Mouse (Mus musculus): ENCODE data around the gene B4galnt4. TPM values are rescaled to one million over a fixed set of nuclear protein-coding genes. Genes with fewer than 3 reads are reported as not detected.

The B4galnt4 gene
- polyA plus RNA-seq, 1 experiment from 2014 or later = 0.66 TPM

- H3K27ac ChIP-seq (replicated peaks in 1 of 2; ENCODE audit: control insufficient read depth in 1 of 2, insufficient read depth in 1 of 2, low read depth in 2 of 2, low read length in 2 of 2) = no peak overlapping the region
- no peak for ATAC-seq (ENCODE audit: insufficient number of reproducible peaks, insufficient read depth, low FRiP score, low read depth)
- H3K36me3 ChIP-seq (ENCODE audit: control insufficient read depth, insufficient read depth, low read length) = no peaks in the 10 kb centered on the region
- no peak overlapping the region for H3K4me2 ChIP-seq (ENCODE audit: low read length)
- peaks cover 42% of the 10 kb centered on the region for H3K27me3 ChIP-seq (ENCODE audit: control insufficient read depth, insufficient read depth, low read length)
- 79% methylated on average over 6 of the region's 6 CpGs for WGBS
- H3K9me3 ChIP-seq (ENCODE audit: control insufficient read depth, low read length) = 0 out of 2 replicates have a peak, but pooled peaks cover 2% of the 10 kb centered on the region
- H3K9ac ChIP-seq (ENCODE audit: low read length) = no peak overlapping the region
- no peak overlapping the region for H3K4me3 ChIP-seq (ENCODE audit: control insufficient read depth in 1 of 2, insufficient read depth in 1 of 2, low read depth in 1 of 2, low read length in 2 of 2)
- H3K4me1 ChIP-seq (ENCODE audit: control insufficient read depth in 2 of 2, insufficient read depth in 2 of 2, low read length in 2 of 2) = peaks cover 2 to 8% of the 10 kb centered on the region in 2 experiments; a peak in 1 of 4 replicates
Observed at GRCm38 (mm10) chr7:141056976-141057375, 3.9 kb upstream of the B4galnt4 start.

GRCm38 (mm10) chr7:141057541-141057940 lies 3.4 kb upstream of the B4galnt4 start:
- Histone ChIP-seq H3K27ac (replicated peaks in 1 of 2; ENCODE audit: control insufficient read depth in 1 of 2, insufficient read depth in 1 of 2, low read depth in 2 of 2, low read length in 2 of 2) (no peak overlapping the region), H3K9ac (ENCODE audit: low read length) (no peak overlapping the region), H3K4me2 (ENCODE audit: low read length) (no peak overlapping the region), H3K36me3 (ENCODE audit: control insufficient read depth, insufficient read depth, low read length) (no peaks in the 10 kb centered on the region), H3K4me1 (ENCODE audit: control insufficient read depth in 2 of 2, insufficient read depth in 2 of 2, low read length in 2 of 2) (peaks cover 2 to 8% of the 10 kb centered on the region in 2 experiments; a peak in 1 of 4 replicates), H3K27me3 (ENCODE audit: control insufficient read depth, insufficient read depth, low read length) (peaks cover 48% of the 10 kb centered on the region), H3K9me3 (ENCODE audit: control insufficient read depth, low read length) (0 out of 2 replicates have a peak, but pooled peaks cover 2% of the 10 kb centered on the region), H3K4me3 (ENCODE audit: control insufficient read depth in 1 of 2, insufficient read depth in 1 of 2, low read depth in 1 of 2, low read length in 2 of 2) (no peak overlapping the region)
- ATAC-seq (ENCODE audit: insufficient number of reproducible peaks, insufficient read depth, low FRiP score, low read depth) = no peak
- WGBS = 80% methylated on average over 1 of the region's 1 CpGs

- H3K27me3 ChIP-seq (ENCODE audit: control insufficient read depth, insufficient read depth, low read length) = peaks cover 57% of the 10 kb centered on the region
- ATAC-seq (ENCODE audit: insufficient number of reproducible peaks, insufficient read depth, low FRiP score, low read depth) = no peak
- no peaks in the 10 kb centered on the region for H3K36me3 ChIP-seq (ENCODE audit: control insufficient read depth, insufficient read depth, low read length)
- 0 out of 2 replicates have a peak, but pooled peaks cover 2% of the 10 kb centered on the region for H3K9me3 ChIP-seq (ENCODE audit: control insufficient read depth, low read length)
- H3K9ac ChIP-seq (ENCODE audit: low read length) = no peak overlapping the region
- 79% methylated on average over 14 of the region's 14 CpGs for WGBS
- no peak overlapping the region for H3K4me2 ChIP-seq (ENCODE audit: low read length)
- H3K27ac ChIP-seq (replicated peaks in 1 of 2; ENCODE audit: control insufficient read depth in 1 of 2, insufficient read depth in 1 of 2, low read depth in 2 of 2, low read length in 2 of 2) = no peak overlapping the region
- no peak overlapping the region for H3K4me3 ChIP-seq (ENCODE audit: control insufficient read depth in 1 of 2, insufficient read depth in 1 of 2, low read depth in 1 of 2, low read length in 2 of 2)
- peaks cover 2 to 8% of the 10 kb centered on the region in 2 experiments; a peak in 1 of 4 replicates for H3K4me1 ChIP-seq (ENCODE audit: control insufficient read depth in 2 of 2, insufficient read depth in 2 of 2, low read length in 2 of 2)
Observed at GRCm38 (mm10) chr7:141058601-141059341, 2.1 kb upstream of the B4galnt4 start.

GRCm38 (mm10) chr7:141059929-141060328 lies 975 bp upstream of the B4galnt4 start:
- WGBS = 72% methylated on average over 2 of the region's 2 CpGs
- H3K4me2 ChIP-seq (ENCODE audit: low read length) = no peak overlapping the region
- H3K36me3 ChIP-seq (ENCODE audit: control insufficient read depth, insufficient read depth, low read length) = no peaks in the 10 kb centered on the region
- ATAC-seq (ENCODE audit: insufficient number of reproducible peaks, insufficient read depth, low FRiP score, low read depth) = no peak
- peaks cover 62% of the 10 kb centered on the region for H3K27me3 ChIP-seq (ENCODE audit: control insufficient read depth, insufficient read depth, low read length)
- 0 out of 2 replicates have a peak, but pooled peaks cover 2% of the 10 kb centered on the region for H3K9me3 ChIP-seq (ENCODE audit: control insufficient read depth, low read length)
- peaks cover 2 to 8% of the 10 kb centered on the region in 2 experiments; a peak in 1 of 4 replicates for H3K4me1 ChIP-seq (ENCODE audit: control insufficient read depth in 2 of 2, insufficient read depth in 2 of 2, low read length in 2 of 2)
- no peak overlapping the region for H3K9ac ChIP-seq (ENCODE audit: low read length)
- no peak overlapping the region for H3K4me3 ChIP-seq (ENCODE audit: control insufficient read depth in 1 of 2, insufficient read depth in 1 of 2, low read depth in 1 of 2, low read length in 2 of 2)
- H3K27ac ChIP-seq (replicated peaks in 1 of 2; ENCODE audit: control insufficient read depth in 1 of 2, insufficient read depth in 1 of 2, low read depth in 2 of 2, low read length in 2 of 2) = no peak overlapping the region

GRCm38 (mm10) chr7:141061269-141061692 lies 377 bp downstream of the B4galnt4 start:
- Histone ChIP-seq H3K36me3 (ENCODE audit: control insufficient read depth, insufficient read depth, low read length) (no peaks in the 10 kb centered on the region), H3K27me3 (ENCODE audit: control insufficient read depth, insufficient read depth, low read length) (peaks cover 64% of the 10 kb centered on the region), H3K4me1 (ENCODE audit: control insufficient read depth in 2 of 2, insufficient read depth in 2 of 2, low read length in 2 of 2) (peaks cover 2 to 8% of the 10 kb centered on the region in 2 experiments; a peak in 1 of 4 replicates), H3K9me3 (ENCODE audit: control insufficient read depth, low read length) (no peaks in the 10 kb centered on the region), H3K4me3 (ENCODE audit: control insufficient read depth in 1 of 2, insufficient read depth in 1 of 2, low read depth in 1 of 2, low read length in 2 of 2) (peak overlapping the region; percentile 44 to 57), H3K9ac (ENCODE audit: low read length) (peak overlapping the region; percentile 63), H3K4me2 (ENCODE audit: low read length) (peak overlapping the region; percentile 96), H3K27ac (replicated peaks in 1 of 2; ENCODE audit: control insufficient read depth in 1 of 2, insufficient read depth in 1 of 2, low read depth in 2 of 2, low read length in 2 of 2) (no peak overlapping the region)
- 2% methylated on average over 37 of the region's 37 CpGs for WGBS
- ATAC-seq (ENCODE audit: insufficient number of reproducible peaks, insufficient read depth, low FRiP score, low read depth) = no peak

GRCm38 (mm10) chr7:141062525-141062924 lies 1.6 kb downstream of the B4galnt4 start:
- peaks cover 2 to 8% of the 10 kb centered on the region in 2 experiments; a peak in 1 of 4 replicates for H3K4me1 ChIP-seq (ENCODE audit: control insufficient read depth in 2 of 2, insufficient read depth in 2 of 2, low read length in 2 of 2)
- ATAC-seq (ENCODE audit: insufficient number of reproducible peaks, insufficient read depth, low FRiP score, low read depth) = no peak
- H3K4me2 ChIP-seq (ENCODE audit: low read length) = no peak overlapping the region
- H3K27ac ChIP-seq (replicated peaks in 1 of 2; ENCODE audit: control insufficient read depth in 1 of 2, insufficient read depth in 1 of 2, low read depth in 2 of 2, low read length in 2 of 2) = no peak overlapping the region
- H3K9ac ChIP-seq (ENCODE audit: low read length) = no peak overlapping the region
- H3K9me3 ChIP-seq (ENCODE audit: control insufficient read depth, low read length) = no peaks in the 10 kb centered on the region
- 73% methylated on average over 7 of the region's 7 CpGs for WGBS
- no peak overlapping the region for H3K4me3 ChIP-seq (ENCODE audit: control insufficient read depth in 1 of 2, insufficient read depth in 1 of 2, low read depth in 1 of 2, low read length in 2 of 2)
- peaks cover 76% of the 10 kb centered on the region for H3K27me3 ChIP-seq (ENCODE audit: control insufficient read depth, insufficient read depth, low read length)
- no peaks in the 10 kb centered on the region for H3K36me3 ChIP-seq (ENCODE audit: control insufficient read depth, insufficient read depth, low read length)

GRCm38 (mm10) chr7:141063353-141063752 lies 2.4 kb downstream of the B4galnt4 start:
- no peak overlapping the region for H3K27ac ChIP-seq (replicated peaks in 1 of 2; ENCODE audit: control insufficient read depth in 1 of 2, insufficient read depth in 1 of 2, low read depth in 2 of 2, low read length in 2 of 2)
- no peak for ATAC-seq (ENCODE audit: insufficient number of reproducible peaks, insufficient read depth, low FRiP score, low read depth)
- no peak overlapping the region for H3K4me3 ChIP-seq (ENCODE audit: control insufficient read depth in 1 of 2, insufficient read depth in 1 of 2, low read depth in 1 of 2, low read length in 2 of 2)
- WGBS = 86% methylated on average over 3 of the region's 3 CpGs
- H3K4me1 ChIP-seq (ENCODE audit: control insufficient read depth in 2 of 2, insufficient read depth in 2 of 2, low read length in 2 of 2) = peaks cover 2 to 8% of the 10 kb centered on the region in 2 experiments; a peak in 1 of 4 replicates
- no peak overlapping the region for H3K4me2 ChIP-seq (ENCODE audit: low read length)
- H3K9ac ChIP-seq (ENCODE audit: low read length) = no peak overlapping the region
- no peaks in the 10 kb centered on the region for H3K9me3 ChIP-seq (ENCODE audit: control insufficient read depth, low read length)
- H3K36me3 ChIP-seq (ENCODE audit: control insufficient read depth, insufficient read depth, low read length) = no peaks in the 10 kb centered on the region
- H3K27me3 ChIP-seq (ENCODE audit: control insufficient read depth, insufficient read depth, low read length) = peaks cover 77% of the 10 kb centered on the region
